In genomic region chr13:59657781-59658180, GRCm38 (mm10) we compare ENCODE assay signal across 22 mouse cellular contexts. TPM values are rescaled to one million over a fixed set of nuclear protein-coding genes. Genes with fewer than 3 reads are reported as not detected.
DNase-seq lines count a peak whose midpoint lies in the region; ATAC-seq and TF ChIP-seq lines count a peak whose summit lies in the region.
"Had no signal": no experiment of that assay in that cellular context is flagged by ENCODE, and none has a peak within 500 bp of the region (broad histone marks: within the 10 kb centered on the region; RNA-seq: fewer than 3 reads in every experiment).

No protein-coding gene starts in this region.

- TF ChIP-seq CTCF in heart, adult 2 months (IDR thresholded peaks at IDR 0.05), result no peak

- H3K4me2 ChIP-seq in neural tube, embryonic 11.5 days (ENCODE audit: low read depth), result no peak overlapping the region
- H3K4me2 ChIP-seq in neural tube, embryonic 15.5 days, result no peak overlapping the region
- H3K4me2 ChIP-seq in hindbrain, embryonic 13.5 days, result no peak overlapping the region
- H3K4me2 ChIP-seq: heart, embryonic 12.5 days; intestine, embryonic 15.5 days; kidney, embryonic 15.5 days; liver, embryonic 11.5 days had no signal

- H3K9ac ChIP-seq in heart, adult 2 months (ENCODE audit: low read depth, low read length), result no peak overlapping the region
- H3K9ac ChIP-seq in neural tube, embryonic 11.5 days (ENCODE audit: low read length), result no peak overlapping the region
- no peak overlapping the region for H3K9ac ChIP-seq in neural tube, embryonic 15.5 days (replicated peaks)
- no peak overlapping the region for H3K9ac ChIP-seq in hindbrain, embryonic 13.5 days
- H3K9ac ChIP-seq: heart, embryonic 12.5 days; intestine, embryonic 15.5 days; kidney, embryonic 15.5 days had no signal

- no peak for DNase-seq in heart, adult 2 months
- DNase-seq in heart, postnatal 10 days, result no peak
- no peak for DNase-seq in neural tube, embryonic 11.5 days (ENCODE audit: low spot score)
- DNase-seq in T-cell, adult 2 months (ENCODE audit: low spot score), result no peak
- DNase-seq in ovary, postnatal 10 days (ENCODE audit: low spot score), result no peak
- DNase-seq: adrenal gland, adult 8-10 months; cerebellum, postnatal 25 days; heart, postnatal 36 days; left cerebral cortex, postnatal 4 days; lung, adult 2 months; thymus, postnatal 4 days had no signal

- no peaks in the 10 kb centered on the region for H3K9me3 ChIP-seq in neural tube, embryonic 11.5 days (ENCODE audit: control insufficient read depth, low read length)
- H3K9me3 ChIP-seq in neural tube, embryonic 15.5 days (replicated peaks), result no peaks in the 10 kb centered on the region
- no peaks in the 10 kb centered on the region for H3K9me3 ChIP-seq in hindbrain, embryonic 13.5 days
- H3K9me3 ChIP-seq: G1E; heart, embryonic 12.5 days; intestine, embryonic 15.5 days; kidney, embryonic 15.5 days had no signal

- H3K27me3 ChIP-seq in heart, adult 2 months (ENCODE audit: control insufficient read depth, insufficient read depth, low read length), result no peaks in the 10 kb centered on the region
- H3K27me3 ChIP-seq in neural tube, embryonic 11.5 days (ENCODE audit: control insufficient read depth, insufficient read depth, low read length), result no peaks in the 10 kb centered on the region
- H3K27me3 ChIP-seq in neural tube, embryonic 15.5 days (replicated peaks), result no peaks in the 10 kb centered on the region
- no peaks in the 10 kb centered on the region for H3K27me3 ChIP-seq in hindbrain, embryonic 13.5 days
- H3K27me3 ChIP-seq: heart, embryonic 12.5 days; intestine, embryonic 15.5 days; kidney, embryonic 15.5 days had no signal

- WGBS in heart, adult 2 months, result 86% methylated on average over 5 of the region's 5 CpGs
- WGBS in neural tube, embryonic 11.5 days, result 84% methylated on average over 5 of the region's 5 CpGs
- WGBS in neural tube, embryonic 15.5 days, result 74% methylated on average over 5 of the region's 5 CpGs
- WGBS in hindbrain, embryonic 13.5 days, result 74% methylated on average over 5 of the region's 5 CpGs

- H3K36me3 ChIP-seq in heart, adult 2 months (ENCODE audit: control insufficient read depth, insufficient read depth, low read length), result no peaks in the 10 kb centered on the region
- peaks cover 9% of the 10 kb centered on the region for H3K36me3 ChIP-seq in neural tube, embryonic 11.5 days (ENCODE audit: control insufficient read depth, insufficient read depth, low read length)
- no peaks in the 10 kb centered on the region for H3K36me3 ChIP-seq in neural tube, embryonic 15.5 days
- peaks cover 37% of the 10 kb centered on the region for H3K36me3 ChIP-seq in hindbrain, embryonic 13.5 days

- H3K79me2 ChIP-seq in heart, adult 2 months (replicated peaks; ENCODE audit: control insufficient read depth, insufficient read depth, low read length), result no peaks in the 10 kb centered on the region

- no peak for TF ChIP-seq POLR2A in heart, adult 2 months (IDR thresholded peaks at IDR 0.05; ENCODE audit: insufficient read depth, low read depth, low read length)

- ATAC-seq in neural tube, embryonic 11.5 days (ENCODE audit: insufficient read depth, low FRiP score, low TSS enrichment), result no peak
- no peak for ATAC-seq in neural tube, embryonic 15.5 days (ENCODE audit: low FRiP score)
- ATAC-seq in hindbrain, embryonic 13.5 days (ENCODE audit: low FRiP score), result no peak
- ATAC-seq: intestine, embryonic 15.5 days had no signal

- no peak overlapping the region for H3K4me3 ChIP-seq in heart, adult 2 months
- H3K4me3 ChIP-seq in neural tube, embryonic 11.5 days (ENCODE audit: low read depth, low read length), result no peak overlapping the region
- no peak overlapping the region for H3K4me3 ChIP-seq in neural tube, embryonic 15.5 days (replicated peaks)
- H3K4me3 ChIP-seq in hindbrain, embryonic 13.5 days, result no peak overlapping the region
- H3K4me3 ChIP-seq: erythroblast, embryonic 14.5 days; heart, embryonic 12.5 days; intestine, embryonic 15.5 days; kidney, embryonic 15.5 days; myocyte had no signal

- H3K4me1 ChIP-seq in heart, adult 2 months (ENCODE audit: control insufficient read depth, insufficient read depth, low read length), result peaks cover 6% of the 10 kb centered on the region
- H3K4me1 ChIP-seq in neural tube, embryonic 11.5 days (ENCODE audit: control insufficient read depth, insufficient read depth, low read length), result peaks cover 23% of the 10 kb centered on the region
- H3K4me1 ChIP-seq in neural tube, embryonic 15.5 days, result peaks cover 18% of the 10 kb centered on the region
- H3K4me1 ChIP-seq in hindbrain, embryonic 13.5 days (replicated peaks), result peaks cover 26% of the 10 kb centered on the region

- intact Hi-C loops in heart, adult 2 months (cut with DNase I), result no loop called here
- intact Hi-C loops in heart, postnatal 10 days (cut with DNase I), result no loop called here

- TF ChIP-seq EP300 in heart, adult 2 months (IDR thresholded peaks at IDR 0.05; ENCODE audit: insufficient read depth, low read depth, low read length), result no peak

- peak overlapping the region; percentile 43; the same call in 1 of the 2 replicates for H3K27ac ChIP-seq in heart, adult 2 months
- H3K27ac ChIP-seq in neural tube, embryonic 11.5 days (ENCODE audit: low read depth, low read length), result peak overlapping the region; percentile 85
- no peak overlapping the region for H3K27ac ChIP-seq in neural tube, embryonic 15.5 days (replicated peaks)
- peak overlapping the region; percentile 23; the same call in 1 of the 2 replicates for H3K27ac ChIP-seq in hindbrain, embryonic 13.5 days
- H3K27ac ChIP-seq: intestine, embryonic 15.5 days; macrophage had no signal

RNA-seq across cellular contexts. Expression of gene Golm1, which starts 17.8 kb away (rescaled TPM):
- 10 to 100 TPM; 11.4 to 16.2 TPM for total RNA-seq in heart, adult 2 months (2021)
- polyA plus RNA-seq in heart, adult 2 months (2012; rRNA removed), result 6.5 and 8.8 TPM in 2 replicates
- total RNA-seq in heart, postnatal 10 days (2021), result 10 to 100 TPM; 22.0 to 22.7 TPM
- polyA plus RNA-seq in neural tube, embryonic 11.5 days (2014; fragmentation: Nextera tagmentation; extraction: Ambion mirVana), result 138 and 142 TPM in 2 replicates
- polyA plus RNA-seq in neural tube, embryonic 15.5 days (2015; fragmentation: Nextera tagmentation; extraction: Ambion mirVana), result 19.1 and 23.8 TPM in 2 replicates
- polyA plus RNA-seq in hindbrain, embryonic 13.5 days (2015; fragmentation: Nextera tagmentation; extraction: Ambion mirVana), result 49.3 and 50.6 TPM in 2 replicates

RNA-seq across cellular contexts. Expression of gene 4921517D22Rik, which starts 36.1 kb away (rescaled TPM):
- total RNA-seq in heart, adult 2 months (2021), result not detected
- polyA plus RNA-seq in heart, adult 2 months (2012; rRNA removed), result not detected in 2 replicates
- total RNA-seq in heart, postnatal 10 days (2021), result not detected
- not detected in 2 replicates for polyA plus RNA-seq in neural tube, embryonic 11.5 days (2014; fragmentation: Nextera tagmentation; extraction: Ambion mirVana)
- not detected in 2 replicates for polyA plus RNA-seq in neural tube, embryonic 15.5 days (2015; fragmentation: Nextera tagmentation; extraction: Ambion mirVana)
- not detected in 2 replicates for polyA plus RNA-seq in hindbrain, embryonic 13.5 days (2015; fragmentation: Nextera tagmentation; extraction: Ambion mirVana)
- total RNA-seq: adrenal gland, adult 8-10 months; heart, postnatal 36 days; left cerebral cortex, postnatal 4 days had no signal
- polyA plus RNA-seq: brain, embryonic 14.5 days; erythroblast, embryonic 14.5 days; G1E; heart, embryonic 12.5 days; intestine, embryonic 15.5 days; kidney, embryonic 15.5 days; liver, embryonic 11.5 days; lung, adult 2 months; macrophage; myocyte had no signal

RNA-seq across cellular contexts. Expression of gene Spata31d1a, which starts 52.3 kb away (rescaled TPM):
- total RNA-seq in heart, adult 2 months (2021), result not detected
- polyA plus RNA-seq in heart, adult 2 months (2012; rRNA removed), result 0.09 and 0.14 TPM in 2 replicates
- not detected for total RNA-seq in heart, postnatal 10 days (2021)
- 0.04 TPM in 1 of 2 replicates, not detected in the other for polyA plus RNA-seq in neural tube, embryonic 11.5 days (2014; fragmentation: Nextera tagmentation; extraction: Ambion mirVana)
- 0.03 and 0.13 TPM in 2 replicates for polyA plus RNA-seq in neural tube, embryonic 15.5 days (2015; fragmentation: Nextera tagmentation; extraction: Ambion mirVana)
- polyA plus RNA-seq in hindbrain, embryonic 13.5 days (2015; fragmentation: Nextera tagmentation; extraction: Ambion mirVana), result 0.04 TPM in 1 of 2 replicates, not detected in the other
- total RNA-seq: adrenal gland, adult 8-10 months; heart, postnatal 36 days had no signal
- polyA plus RNA-seq: erythroblast, embryonic 14.5 days; G1E; heart, embryonic 12.5 days; intestine, embryonic 15.5 days; kidney, embryonic 15.5 days; lung, adult 2 months; macrophage; myocyte had no signal

RNA-seq across cellular contexts. Expression of gene Spata31d1b, which starts 54.3 kb away (rescaled TPM):
- not detected for total RNA-seq in heart, adult 2 months (2021)
- 0.03 and 0.04 TPM in 2 replicates for polyA plus RNA-seq in heart, adult 2 months (2012; rRNA removed)
- not detected for total RNA-seq in heart, postnatal 10 days (2021)
- polyA plus RNA-seq in neural tube, embryonic 11.5 days (2014; fragmentation: Nextera tagmentation; extraction: Ambion mirVana), result not detected in 2 replicates
- polyA plus RNA-seq in neural tube, embryonic 15.5 days (2015; fragmentation: Nextera tagmentation; extraction: Ambion mirVana), result not detected in 2 replicates
- not detected in 2 replicates for polyA plus RNA-seq in hindbrain, embryonic 13.5 days (2015; fragmentation: Nextera tagmentation; extraction: Ambion mirVana)
- total RNA-seq: adrenal gland, adult 8-10 months; heart, postnatal 36 days; left cerebral cortex, postnatal 4 days had no signal
- polyA plus RNA-seq: erythroblast, embryonic 14.5 days; G1E; heart, embryonic 12.5 days; intestine, embryonic 15.5 days; liver, embryonic 11.5 days; lung, adult 2 months; macrophage; myocyte had no signal
